Mouse (Mus musculus) heart, adult 2 months (tissue): ENCODE measurements at regions not wholly inside any gene's neighbourhood (a gene's known extent, or its start where the extent isn't known, plus 50 kb on each side); places are given as distances from the start of the nearest gene placed in this dataset.

Experiments used
- DNase-seq, 2 experiments: peaks; one replicate each; pipeline ENCODE4 v3.0.0; 2021
- H3K27ac ChIP-seq: fragments of 200-600 bp; 2 replicates; pipeline ENCODE4 v1.8.1; 2022
- H3K27me3 ChIP-seq: fragments of 200-500 bp; 2 replicates; pipeline ENCODE4 v1.6.1; 2012; ENCODE audit warnings: mild to moderate bottlenecking, low read length, inconsistent platforms, mixed read lengths; ENCODE audit not compliant: control insufficient read depth, insufficient read depth
- H3K36me3 ChIP-seq: fragments of 200-500 bp; 2 replicates; pipeline ENCODE4 v1.6.1; 2012; ENCODE audit warnings: low read length, inconsistent platforms; ENCODE audit not compliant: control insufficient read depth, insufficient read depth
- H3K4me1 ChIP-seq: fragments of 200-500 bp; 2 replicates; pipeline ENCODE4 v1.6.1; 2011; ENCODE audit warnings: low read length; ENCODE audit not compliant: control insufficient read depth, insufficient read depth
- H3K4me3 ChIP-seq: fragments of 200-600 bp; 2 replicates; pipeline ENCODE4 v1.8.1; 2022
- H3K79me2 ChIP-seq: fragments of 200-500 bp; replicated peaks from 2 replicates; pipeline ENCODE4 v1.6.1; 2012; ENCODE audit warnings: mild to moderate bottlenecking, inconsistent platforms, low read length, moderate library complexity, mixed read lengths; ENCODE audit not compliant: control insufficient read depth, insufficient read depth
- H3K9ac ChIP-seq: fragments of 200-500 bp; 2 replicates; pipeline ENCODE4 v1.6.1; 2012; ENCODE audit warnings: low read depth, mild to moderate bottlenecking, control low read depth, inconsistent platforms, low read length, mixed read lengths
- CTCF ChIP-seq: fragments of 200-600 bp; IDR thresholded peaks from 2 replicates; pipeline ENCODE4 v1.8.1; 2022; ENCODE audit warnings: antibody characterized with exemption, mild to moderate bottlenecking, moderate library complexity
- EP300 ChIP-seq: fragments of 200-500 bp; IDR thresholded peaks from 2 replicates; pipeline ENCODE4 v1.6.1; 2011; ENCODE audit warnings: low read depth, low read length, control low read depth; ENCODE audit not compliant: insufficient read depth
- POLR2A ChIP-seq: fragments of 200-500 bp; IDR thresholded peaks from 2 replicates; pipeline ENCODE4 v1.6.1; 2011; ENCODE audit warnings: mild to moderate bottlenecking, low read depth, low read length, control low read depth; ENCODE audit not compliant: insufficient read depth
- WGBS: fragments of 180-500 bp; shearing (Covaris S2); methylation state at CpG from one replicate; pipeline ENCODE4 v1.1.7; 2018; 5-methylcytosine and 5-hydroxymethylcytosine counted together
- intact Hi-C: fragments of 180-260 bp; cut with DNase I; formaldehyde crosslinking; loops from one replicate; pipeline ENCODE4 v1.15.1; 2025

- H3K27me3 ChIP-seq, result no peaks in the 10 kb centered on the region
- TF ChIP-seq POLR2A (no peak), EP300 (no peak), CTCF (no peak)
- H3K4me1 ChIP-seq, result no peaks in the 10 kb centered on the region
- intact Hi-C loops, result no loop called here
- H3K4me3 ChIP-seq, result no peak overlapping the region
- H3K27ac ChIP-seq, result no peak overlapping the region
- WGBS, result 72% methylated on average over 5 of the region's 5 CpGs
- H3K79me2 ChIP-seq, result no peaks in the 10 kb centered on the region
- DNase-seq, result no peak
- H3K36me3 ChIP-seq, result no peaks in the 10 kb centered on the region
- H3K9ac ChIP-seq, result no peak overlapping the region
These were observed 68.6 kb upstream of the Vstm2b start for GRCm38 (mm10) chr7:40829526-40829925.

DNA sequence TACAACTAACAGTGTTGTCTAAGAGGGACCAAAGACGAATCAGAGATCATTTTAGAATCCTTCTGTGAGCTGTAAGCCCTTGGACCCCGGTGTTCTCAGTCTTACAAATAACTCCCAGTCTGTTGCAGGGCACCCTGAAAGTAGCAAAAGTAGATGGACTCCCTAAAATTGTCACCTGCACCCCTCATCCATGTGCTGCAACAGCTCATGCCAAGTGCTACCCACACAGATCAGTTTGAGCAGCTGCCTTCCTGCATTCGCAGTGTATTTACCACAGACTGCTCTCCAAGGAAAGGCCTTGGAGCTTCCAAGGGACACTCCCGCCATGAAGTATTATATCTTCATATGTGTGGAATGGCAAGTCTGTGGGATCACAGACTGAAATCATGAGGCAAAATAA is 66.5 kb upstream of the Vstm2b start:
- H3K36me3 ChIP-seq, result no peaks in the 10 kb centered on the region
- H3K4me3 ChIP-seq, result no peak overlapping the region
- H3K9ac ChIP-seq, result no peak overlapping the region
- H3K4me1 ChIP-seq, result no peaks in the 10 kb centered on the region
- no peaks in the 10 kb centered on the region for H3K27me3 ChIP-seq
- intact Hi-C loops, result no loop called here
- TF ChIP-seq EP300 (no peak), POLR2A (no peak), CTCF (no peak)
- H3K27ac ChIP-seq, result no peak overlapping the region
- WGBS, result 72% methylated on average over 4 of the region's 4 CpGs
- DNase-seq, result no peak
- no peaks in the 10 kb centered on the region for H3K79me2 ChIP-seq

DNA sequence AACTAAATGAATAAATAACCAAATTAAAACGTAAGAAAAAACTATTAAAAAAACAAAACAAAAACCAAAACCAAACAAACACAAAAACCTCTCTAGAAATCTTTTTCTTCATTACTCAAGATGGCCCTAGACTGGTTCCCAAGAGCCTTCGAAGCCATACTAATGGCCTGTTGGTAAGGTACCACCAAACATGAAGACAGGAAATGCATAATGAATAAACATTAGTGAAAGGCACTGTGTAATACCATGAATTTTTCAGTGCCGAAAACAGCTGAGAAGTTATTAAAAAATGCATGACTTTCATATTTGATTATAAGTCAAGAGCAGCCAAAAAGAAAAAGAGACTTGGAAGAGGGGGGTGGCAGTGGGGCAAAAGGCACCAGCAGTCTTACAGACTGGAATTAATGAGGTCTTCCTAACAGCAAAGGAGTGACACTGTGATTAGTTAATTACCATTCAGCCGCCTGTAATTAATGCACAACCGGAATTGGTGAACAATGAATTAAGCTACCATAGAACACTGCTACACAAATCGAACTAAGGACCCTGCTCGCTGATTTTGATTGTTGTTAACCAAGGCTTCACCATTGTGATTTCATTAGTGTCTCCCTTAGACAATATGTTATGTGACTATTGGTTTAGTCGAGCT is 55.7 kb upstream of the Vstm2b start:
- TF ChIP-seq CTCF, result no peak
- TF ChIP-seq EP300, result no peak
- Histone ChIP-seq H3K27ac (no peak overlapping the region), H3K9ac (no peak overlapping the region), H3K36me3 (no peaks in the 10 kb centered on the region), H3K79me2 (no peaks in the 10 kb centered on the region), H3K4me3 (no peak overlapping the region), H3K27me3 (no peaks in the 10 kb centered on the region), H3K4me1 (no peaks in the 10 kb centered on the region)
- DNase-seq, result no peak
- WGBS, result 72% methylated on average over 8 of the region's 8 CpGs
- intact Hi-C loops, result no loop called here

DNA sequence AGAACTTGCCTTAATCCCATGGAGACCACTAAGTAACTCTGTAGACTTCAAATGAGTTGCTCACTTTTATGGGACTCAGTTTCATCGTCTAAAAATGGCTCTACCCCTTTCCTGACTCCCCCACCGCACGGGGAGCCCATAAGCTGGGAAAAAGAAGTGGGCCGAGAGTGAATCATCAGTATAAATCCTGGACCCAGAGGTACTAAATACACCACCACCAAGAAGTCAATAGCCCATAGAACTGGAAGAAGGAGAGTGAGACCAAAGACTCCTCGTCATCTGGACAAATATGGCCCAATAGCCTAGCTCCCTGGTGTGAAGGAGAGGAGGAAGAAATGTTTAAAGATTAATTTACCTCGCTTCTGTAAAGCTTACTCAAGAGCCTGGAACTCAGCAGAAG is 51.6 kb upstream of the Vstm2b start:
- no peaks in the 10 kb centered on the region for H3K36me3 ChIP-seq
- TF ChIP-seq CTCF, result no peak
- no peak for TF ChIP-seq POLR2A
- TF ChIP-seq EP300, result no peak
- intact Hi-C loops, result no loop called here
- H3K27ac ChIP-seq, result no peak overlapping the region
- no peak overlapping the region for H3K9ac ChIP-seq
- no peak overlapping the region for H3K4me3 ChIP-seq
- H3K27me3 ChIP-seq, result no peaks in the 10 kb centered on the region
- H3K4me1 ChIP-seq, result no peaks in the 10 kb centered on the region
- H3K79me2 ChIP-seq, result no peaks in the 10 kb centered on the region
- WGBS, result 60% methylated on average over 6 of the region's 6 CpGs
- DNase-seq, result no peak
